Mouse (Mus musculus) kidney, postnatal 36 days (tissue): ENCODE results near the gene Mark4.

Experiments
- DNase-seq, 2 experiments: peaks; one replicate each; pipeline ENCODE4 v3.0.0; 2021 to 2022; ENCODE audit warnings: mixed read lengths in 2 of 2

Gene Mark4

DNA sequence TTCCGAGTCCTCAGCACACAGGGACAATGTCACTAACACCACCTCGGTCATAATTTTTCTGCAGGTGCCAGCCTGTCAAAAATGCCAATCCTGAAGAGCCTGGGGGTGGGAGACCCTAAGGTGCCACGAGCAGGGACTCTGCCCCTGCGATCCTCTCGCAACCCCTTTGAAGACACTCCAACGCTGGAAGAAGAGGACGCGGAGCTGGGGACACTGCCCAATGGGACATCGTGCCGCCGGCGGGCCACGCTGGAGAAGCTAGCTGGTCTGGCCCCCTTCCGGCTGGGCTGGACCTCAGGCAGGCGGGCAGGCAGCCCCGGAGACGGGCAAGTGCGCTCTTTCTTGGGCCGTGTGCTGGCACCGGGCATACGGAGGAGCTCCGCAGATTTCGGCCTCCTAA lies 10.8 kb upstream of the Mark4 start:
- DNase-seq = peak in 1 of 2 experiments; percentile 34

DNA sequence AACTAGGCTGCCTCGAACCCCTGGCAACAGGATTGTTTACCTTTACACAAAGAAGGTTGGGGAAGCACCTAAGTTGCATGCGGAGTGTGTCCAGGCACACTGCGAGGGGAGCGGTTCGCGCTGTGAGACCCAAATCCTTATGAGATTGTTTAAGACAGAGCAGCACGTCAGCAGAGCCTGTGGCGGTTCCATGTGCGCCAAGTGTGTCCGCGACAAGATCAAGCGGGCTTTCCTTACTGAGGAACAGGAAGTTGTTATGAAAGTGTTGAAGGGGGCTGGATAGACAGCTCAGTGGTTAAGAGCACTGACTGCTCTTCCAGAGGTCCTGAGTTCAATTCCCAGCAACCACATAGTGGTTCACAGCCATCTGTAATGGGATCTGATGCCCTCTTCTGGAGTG lies 9.7 kb upstream of the Mark4 start:
- DNase-seq = no peak

DNA sequence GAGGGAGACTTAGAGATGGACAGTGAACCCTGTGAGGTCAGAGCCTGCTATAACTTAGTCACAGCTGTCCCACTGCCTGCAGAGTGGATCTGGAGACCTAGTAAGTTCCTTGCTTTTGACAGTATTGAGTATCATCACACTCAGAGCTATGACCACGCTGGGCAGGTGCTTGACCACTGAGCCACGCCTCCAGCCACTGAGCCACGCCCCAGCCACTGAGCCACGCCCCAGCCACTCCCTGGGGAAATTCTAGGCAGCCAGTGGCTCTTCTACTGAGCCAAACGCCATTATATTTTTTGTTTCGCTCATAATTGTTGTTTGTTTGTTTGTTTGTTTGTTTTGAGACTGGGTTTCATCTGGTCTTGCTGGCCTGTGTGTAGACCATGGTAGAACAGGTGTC lies 9.0 kb upstream of the Mark4 start:
- peak; percentile 57 to 77 for DNase-seq

DNA sequence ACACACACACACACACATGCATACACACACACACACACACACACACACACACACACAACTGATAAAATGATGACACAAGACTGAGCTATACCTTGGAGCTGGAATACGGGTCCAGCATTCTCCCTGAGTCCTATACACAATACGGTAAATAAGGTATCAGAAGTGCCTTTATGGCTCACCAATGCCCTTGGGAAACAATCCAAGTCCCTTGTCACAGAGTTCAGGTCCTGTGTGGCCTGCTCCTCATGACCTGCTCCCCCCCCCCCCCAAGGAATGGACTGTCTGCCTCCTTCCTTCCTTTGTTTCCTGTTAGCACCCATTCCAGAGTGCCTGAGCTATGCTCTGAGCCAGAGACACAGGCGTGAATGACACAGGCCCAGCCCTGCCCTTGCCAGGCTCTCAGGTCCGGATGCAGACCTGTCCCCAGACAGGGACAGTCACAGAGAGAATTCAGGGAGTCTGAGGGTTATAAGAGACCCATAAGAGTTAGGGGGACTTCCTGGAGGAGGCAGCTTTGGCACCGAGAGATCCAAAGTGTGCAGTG lies 8.1 kb upstream of the Mark4 start:
- peak; percentile 58 to 75 for DNase-seq

DNA sequence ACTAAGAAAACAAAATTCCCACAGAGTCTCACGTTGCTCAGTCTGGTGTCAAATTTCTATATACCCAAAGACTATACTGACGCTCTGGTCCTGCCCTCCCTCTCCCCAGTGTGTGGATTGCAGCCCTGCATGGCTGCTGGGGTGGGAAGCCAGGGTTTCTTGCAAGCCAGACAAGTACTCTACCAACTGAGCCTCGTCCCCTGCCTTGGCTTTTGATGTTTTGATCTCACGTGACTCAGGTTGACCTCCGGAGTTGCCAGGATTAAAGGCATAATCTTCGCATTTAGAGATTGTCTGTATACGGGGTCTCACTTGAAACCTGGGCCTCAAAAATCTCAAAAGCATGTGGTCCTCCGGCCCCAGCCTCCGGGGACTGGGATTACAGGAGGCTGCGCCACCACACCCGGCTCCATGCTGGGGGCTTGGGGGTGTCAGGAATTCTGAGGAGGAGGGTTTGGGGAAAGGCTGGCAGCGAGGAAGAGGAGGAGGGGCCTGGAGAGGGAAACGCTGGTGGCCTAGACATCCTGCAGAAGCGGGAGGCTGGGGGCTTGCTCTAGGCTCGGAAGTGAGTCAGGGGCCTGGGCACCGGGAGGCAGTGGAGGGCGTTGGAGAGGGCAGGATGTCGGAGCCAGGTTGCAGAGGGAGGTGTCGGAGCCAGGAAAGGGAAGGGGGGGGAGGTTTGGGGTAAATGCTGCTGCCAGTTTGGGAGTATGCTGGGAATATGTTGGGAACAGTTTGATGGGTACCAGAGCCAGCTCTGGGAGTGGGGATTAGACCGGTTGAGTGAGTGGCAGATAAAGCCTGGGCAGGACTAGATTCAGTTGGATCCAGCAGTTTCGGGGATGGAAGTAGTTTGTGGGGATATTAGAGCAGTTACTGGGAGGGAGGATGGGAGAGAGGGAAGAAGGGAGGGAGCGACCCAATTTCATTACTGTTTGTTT lies 6.0 kb upstream of the Mark4 start:
- peak; percentile 42 to 47 for DNase-seq

DNA sequence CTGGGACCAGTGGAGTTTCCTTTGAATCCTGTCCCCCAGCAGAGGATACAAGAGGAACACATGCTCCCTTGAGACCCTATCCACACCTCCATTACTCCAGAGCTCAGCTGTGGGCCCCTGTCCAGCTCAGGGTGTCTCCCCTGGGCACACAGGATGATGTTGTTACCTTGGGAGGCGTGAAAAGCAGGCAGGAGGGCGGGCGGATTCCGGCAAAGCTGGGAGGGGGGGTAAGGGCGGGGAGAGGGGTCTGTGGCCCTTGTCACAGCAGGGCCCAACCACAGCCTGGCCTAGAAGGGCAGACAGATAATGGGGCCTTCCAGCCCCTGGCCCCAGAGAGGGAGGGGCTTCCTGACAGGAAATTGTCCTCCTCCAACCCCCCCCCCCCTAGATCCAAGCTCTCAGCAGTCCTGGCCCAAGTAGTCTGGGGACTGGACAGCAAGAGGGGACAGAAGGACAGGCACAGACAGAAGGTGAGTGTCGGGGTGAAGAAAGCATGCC lies 4.3 kb upstream of the Mark4 start, which contains the start of gene Exoc3l2:
Gene Exoc3l2 (plus strand): TSS at position 448 of the 498 bp plus-strand sequence.
- peak; percentile 58 to 64 for DNase-seq

DNA sequence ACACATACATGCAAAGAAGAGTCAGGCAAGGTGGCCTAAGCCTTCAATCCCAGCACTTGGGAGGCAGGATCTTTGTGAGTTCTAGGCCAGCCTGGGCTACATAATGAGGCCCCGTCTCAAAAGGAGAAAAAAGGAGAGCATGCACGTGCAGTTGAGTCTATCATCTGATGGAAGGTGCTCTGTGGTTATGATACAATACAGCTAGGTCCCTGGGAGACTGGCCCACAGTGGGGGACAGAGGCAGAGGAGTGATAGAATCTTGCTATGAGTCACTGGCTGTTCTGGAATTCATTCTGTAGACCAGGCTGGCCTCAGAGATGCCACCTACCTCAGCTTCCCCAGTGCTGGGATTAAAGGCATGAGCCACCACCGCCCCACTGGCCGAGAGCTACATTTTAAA lies 3.8 kb upstream of the Mark4 start:
- DNase-seq = no peak

DNA sequence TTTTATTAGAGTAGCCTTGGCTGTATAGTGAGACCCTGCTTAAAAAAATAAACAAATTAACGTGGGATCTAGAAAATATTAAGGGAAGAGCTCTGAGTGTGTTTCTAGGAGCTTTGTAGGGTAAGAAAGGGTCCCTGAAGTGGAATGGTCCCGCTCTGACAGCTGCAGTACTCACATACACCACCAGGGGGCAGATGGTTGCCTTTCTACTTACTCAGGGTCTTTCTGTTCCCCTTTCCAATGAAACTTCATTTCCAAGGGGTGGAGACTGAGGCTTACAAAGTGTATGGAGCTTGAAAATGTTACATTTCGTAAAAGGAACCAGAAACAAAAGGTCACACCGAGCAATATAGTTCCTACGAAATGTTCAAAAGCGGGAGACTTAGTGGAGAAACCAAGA lies 2.9 kb upstream of the Mark4 start:
- DNase-seq = peak; percentile 81 to 90

DNA sequence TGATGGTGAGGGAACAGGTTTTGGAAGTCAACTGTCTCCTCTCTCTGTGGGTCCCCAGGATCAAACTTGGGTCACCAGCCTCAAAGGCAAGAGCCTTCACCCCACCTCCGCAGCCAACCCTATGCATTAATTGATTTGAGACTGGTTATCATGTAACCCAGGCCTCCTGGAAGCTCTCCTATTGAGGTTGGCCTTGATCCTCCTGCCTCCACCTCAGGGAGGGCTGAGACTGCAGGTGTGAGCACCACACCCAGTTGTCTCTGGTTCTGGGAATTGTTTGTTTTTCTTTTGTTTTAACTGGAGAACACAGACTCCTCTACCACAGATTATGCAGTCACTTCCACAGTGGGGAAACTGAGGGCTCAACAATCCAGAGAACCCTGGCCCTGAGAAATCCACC lies 1.9 kb upstream of the Mark4 start:
- DNase-seq = no peak

DNA sequence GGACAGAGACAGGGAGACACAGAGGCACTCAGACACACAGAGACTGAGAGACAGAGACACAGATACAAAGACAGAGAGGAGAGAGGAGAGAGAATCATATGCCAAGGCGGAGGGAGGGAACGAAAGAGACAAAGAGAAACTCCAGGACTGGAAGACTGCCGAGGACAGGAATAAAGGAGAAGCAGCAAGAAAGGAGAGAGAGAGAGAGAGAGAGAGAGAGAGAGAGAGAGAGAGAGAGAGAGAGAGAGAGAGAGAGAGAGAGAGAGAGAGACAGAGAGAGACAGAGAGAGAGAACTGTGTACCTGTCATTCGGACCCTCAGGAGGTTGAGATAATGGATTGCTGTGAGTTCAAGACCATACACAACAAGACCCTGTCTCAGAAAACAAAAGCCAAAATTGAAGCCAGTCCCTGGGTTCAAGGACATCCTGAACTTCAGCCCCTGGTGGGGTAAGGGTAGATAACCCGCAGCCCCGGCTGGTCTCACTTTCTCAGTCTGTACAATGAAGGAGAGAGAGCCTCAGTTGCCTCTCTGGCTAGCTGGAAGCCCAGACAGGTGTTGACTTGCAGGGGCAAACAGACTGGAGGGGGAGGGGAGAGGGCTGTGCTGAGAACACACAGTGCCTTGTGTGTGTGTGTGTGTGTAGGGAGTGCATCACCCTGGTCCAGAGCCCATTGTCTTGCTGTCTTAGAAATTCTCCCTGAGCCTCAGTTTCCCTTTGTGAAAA lies 686 bp upstream of the Mark4 start:
- no peak for DNase-seq

DNA sequence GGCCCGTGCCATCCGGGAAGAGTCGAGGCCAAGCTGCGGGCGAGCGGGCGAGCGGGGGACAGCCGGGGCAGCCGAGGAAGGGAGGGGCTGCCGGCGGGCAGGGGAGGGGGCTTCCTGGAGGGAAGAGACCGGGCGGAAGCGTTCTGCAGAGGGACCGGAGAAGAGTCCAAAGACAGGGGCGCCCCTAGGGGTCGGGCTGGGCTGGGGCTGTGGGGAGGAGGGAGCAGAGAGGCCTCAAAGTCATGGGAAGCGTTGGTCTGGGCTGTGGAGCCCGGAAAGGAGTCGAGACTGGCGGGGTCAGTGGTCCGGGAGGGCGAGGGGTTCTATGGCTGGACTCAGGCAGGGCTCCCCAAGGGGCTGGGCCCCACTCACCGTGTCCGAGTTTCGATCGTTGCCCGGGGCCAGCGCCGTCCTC lies 542 bp downstream of the Mark4 start:
- DNase-seq = peak; percentile 54 to 79

DNA sequence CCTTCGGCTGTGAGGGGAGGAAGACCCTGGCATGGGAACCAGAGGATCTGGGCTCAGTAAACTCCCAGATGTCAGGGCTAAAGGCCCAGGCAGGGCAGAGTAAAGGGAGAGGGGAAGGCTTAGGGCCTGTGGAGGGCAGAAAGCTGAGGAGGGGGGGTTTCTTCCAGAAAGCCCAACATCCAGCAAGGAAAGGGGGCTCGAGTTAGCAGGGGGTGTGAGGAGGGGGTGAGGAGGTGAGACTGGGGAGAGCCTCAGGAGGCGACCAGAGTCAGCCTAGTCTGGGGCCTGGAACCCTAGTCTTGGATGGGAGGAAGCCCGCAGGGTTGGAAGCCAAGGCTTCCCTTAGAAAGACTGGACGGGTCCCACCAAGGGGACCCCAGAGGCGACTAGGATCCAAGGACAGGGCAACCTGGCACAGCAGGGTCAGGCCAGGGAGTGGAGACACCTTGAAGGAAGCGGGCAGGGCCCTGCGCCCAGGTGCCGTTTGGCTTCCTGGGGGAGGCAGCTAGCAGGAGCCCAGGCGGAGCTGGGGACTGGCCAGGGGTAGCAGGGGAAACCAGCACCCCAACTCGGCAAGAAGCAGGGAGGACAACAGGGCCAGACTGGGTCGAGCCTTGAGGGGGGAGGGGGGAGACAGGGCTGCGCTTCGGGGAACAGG lies 1.1 kb downstream of the Mark4 start:
- DNase-seq = no peak

DNA sequence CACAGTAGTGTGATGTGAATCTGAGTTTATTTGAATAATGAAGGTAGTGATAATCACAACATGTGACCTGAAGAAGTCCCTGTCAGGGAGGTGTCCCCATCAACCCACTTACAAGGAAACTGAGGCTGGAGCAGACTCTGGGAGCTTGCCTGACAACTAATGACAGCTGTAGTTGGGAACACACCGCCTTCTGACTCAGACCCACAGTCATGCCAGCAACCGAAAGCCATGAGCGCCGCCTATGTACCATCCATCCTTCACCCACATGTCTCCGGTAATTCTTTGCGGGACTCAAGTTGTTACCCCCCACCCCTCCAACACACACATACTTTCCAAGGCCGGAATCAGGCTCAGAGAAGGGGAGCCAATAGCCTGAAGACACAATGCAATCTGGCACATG lies 2.0 kb downstream of the Mark4 start:
- no peak for DNase-seq

DNA sequence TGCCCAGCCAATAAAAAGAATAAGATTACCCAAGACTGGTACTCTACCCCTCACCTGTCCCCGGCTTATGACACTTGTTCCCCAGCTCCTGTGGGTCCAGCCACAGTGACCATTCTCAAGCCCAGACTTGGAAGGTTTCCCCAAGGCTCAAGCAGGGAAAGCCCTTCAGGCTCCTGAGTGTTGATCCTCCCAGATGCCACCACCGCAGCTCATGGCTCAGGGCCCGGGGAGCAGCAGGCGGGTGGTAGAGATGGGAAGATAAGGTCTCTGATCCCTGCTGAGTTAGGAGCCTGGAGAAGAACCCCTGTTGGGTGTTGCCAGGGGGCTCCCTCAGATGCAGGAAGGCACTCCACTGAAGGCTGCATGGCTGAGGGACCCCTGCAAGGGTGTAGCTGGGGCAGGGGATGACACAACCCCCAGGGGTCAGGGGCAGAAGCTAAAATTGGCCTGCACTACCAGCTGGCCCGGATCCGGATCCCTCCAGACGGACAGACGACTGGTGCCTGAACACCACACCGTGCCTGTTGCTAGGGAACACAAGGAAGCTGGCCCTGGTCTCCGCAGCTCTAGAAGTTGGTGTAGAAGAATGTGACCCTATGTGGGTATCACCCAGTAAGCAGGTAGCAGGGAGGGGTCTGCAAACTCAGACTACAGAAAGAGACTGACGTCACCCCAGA lies 2.7 kb downstream of the Mark4 start:
- DNase-seq = no peak

DNA sequence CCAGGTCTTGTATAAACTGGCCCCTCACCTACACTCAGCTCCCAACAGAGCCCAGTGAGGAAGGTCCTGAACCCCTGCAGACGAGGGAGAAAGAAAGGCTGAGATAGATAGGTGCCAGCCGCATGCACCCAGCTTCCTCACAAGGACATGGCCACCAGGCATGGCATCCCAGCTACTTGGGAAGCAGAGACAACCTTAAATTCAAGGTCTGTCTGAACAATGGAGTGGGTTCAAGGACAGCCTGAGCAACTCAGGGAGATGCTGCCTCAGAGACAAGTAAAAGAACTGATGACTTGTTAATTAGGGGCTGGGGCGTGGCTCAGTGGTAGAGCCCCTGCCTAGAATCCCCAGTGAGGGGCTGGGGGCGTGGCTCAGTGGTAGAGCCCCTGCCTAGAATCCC lies 3.4 kb downstream of the Mark4 start:
- DNase-seq = no peak

DNA sequence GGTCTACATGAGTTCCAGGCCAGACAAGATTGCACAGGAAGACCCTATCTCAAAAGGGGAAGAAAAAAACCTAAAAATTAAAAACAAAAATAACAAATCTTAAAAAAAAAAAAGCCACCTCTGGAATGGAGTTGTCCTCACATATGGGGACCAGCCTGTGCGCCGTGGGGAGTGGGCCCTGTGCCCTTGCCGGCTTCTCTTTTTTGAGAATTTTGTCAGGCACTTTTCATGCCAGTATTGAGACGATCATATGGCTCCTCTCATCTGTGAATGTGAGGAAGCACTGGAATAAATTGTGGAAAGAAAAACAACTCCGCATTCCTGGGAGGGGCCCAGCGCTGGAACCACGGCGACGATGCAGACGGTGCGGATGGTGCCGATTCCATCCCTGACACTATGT lies 9.5 kb downstream of the Mark4 start:
- DNase-seq = no peak

DNA sequence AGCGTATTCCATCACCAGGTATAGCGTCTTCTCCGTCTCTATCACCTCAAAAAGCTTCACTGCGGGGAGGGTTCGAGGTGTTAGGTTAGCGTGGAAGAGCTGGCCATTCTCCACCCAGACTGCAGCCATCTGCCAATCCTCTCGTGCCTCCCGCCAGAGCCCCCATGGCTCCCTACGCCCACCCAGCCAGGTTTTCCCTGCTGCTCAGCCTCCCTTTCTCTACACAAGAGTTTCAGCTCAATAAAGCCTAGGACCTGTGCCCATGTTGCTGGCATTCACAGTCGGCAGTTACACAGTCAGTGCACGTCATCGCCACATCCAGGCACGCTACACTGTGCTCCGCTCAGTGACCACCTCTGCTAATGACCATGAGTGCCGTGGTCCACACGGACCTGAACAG lies 10.9 kb downstream of the Mark4 start:
- DNase-seq = no peak

DNA sequence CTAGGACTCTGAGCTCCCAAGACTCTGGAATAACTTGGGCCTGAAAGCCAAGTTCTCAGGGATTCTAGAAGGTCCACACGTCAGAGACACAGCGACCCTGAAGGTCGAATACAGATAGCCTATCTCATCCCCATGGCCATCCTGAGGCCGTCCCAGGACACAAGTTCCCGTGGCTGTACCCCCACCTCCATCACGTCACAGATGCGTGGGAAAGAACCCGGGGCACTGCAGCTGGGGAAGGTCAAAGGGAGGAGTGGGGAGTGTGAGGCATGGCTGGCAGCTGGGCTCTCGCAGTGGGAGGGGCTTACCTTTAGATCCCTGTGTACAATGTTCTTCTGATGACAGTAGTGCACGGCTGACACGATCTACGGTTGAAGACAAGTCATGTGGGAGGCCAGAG lies 13.8 kb downstream of the Mark4 start:
- no peak for DNase-seq

DNA sequence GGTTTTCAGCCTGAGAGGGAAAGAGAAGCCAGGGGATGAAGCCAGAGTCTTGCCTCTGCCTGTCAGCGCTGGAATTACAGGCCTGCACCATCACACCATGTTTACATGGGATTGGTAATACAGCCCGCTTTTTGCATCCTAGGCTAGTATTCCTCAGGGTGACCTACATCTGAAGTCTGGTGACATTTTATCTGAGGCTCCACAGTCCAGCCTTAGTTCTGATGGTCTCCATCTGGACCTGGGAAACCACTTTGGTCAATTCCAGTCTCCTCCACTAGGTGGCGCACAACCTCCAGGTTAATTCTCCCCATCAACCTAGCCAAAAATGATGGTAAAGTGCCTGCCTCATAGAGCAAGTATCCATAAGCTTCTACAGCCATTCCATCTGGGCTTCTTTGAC lies 15.3 kb downstream of the Mark4 start:
- DNase-seq = peak; percentile 76 to 93

DNA sequence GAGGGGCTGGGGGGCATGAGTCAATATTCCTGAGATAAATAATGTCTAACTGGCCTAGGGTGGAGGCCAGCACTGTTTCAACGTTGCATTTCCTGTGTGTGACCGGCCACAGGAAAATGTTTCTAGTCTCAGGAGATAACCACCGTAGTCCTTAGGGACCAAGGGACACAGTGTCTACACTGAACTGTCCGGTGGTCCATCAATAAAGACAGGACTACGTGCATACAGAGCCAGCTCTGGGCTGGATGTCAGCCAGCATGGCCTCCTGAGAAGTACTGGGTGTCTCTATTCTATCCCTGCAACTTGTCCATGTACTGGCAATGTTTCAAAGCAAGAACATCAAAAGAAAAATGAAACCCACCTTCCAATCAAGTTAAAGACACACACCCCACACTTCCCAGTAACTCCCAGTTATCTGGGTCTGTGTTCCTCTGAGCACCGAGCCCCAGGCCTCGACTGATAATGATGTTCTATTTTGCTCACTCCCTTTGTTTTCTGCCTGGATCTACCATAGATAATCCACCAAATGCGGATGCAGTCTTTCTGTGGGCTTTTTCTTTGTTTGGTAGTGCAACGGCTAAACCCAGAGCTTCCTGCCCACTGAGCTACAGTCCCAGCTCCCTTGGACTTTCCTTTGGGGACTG lies 17.1 kb downstream of the Mark4 start:
- DNase-seq = peak; percentile 60 to 65

DNA sequence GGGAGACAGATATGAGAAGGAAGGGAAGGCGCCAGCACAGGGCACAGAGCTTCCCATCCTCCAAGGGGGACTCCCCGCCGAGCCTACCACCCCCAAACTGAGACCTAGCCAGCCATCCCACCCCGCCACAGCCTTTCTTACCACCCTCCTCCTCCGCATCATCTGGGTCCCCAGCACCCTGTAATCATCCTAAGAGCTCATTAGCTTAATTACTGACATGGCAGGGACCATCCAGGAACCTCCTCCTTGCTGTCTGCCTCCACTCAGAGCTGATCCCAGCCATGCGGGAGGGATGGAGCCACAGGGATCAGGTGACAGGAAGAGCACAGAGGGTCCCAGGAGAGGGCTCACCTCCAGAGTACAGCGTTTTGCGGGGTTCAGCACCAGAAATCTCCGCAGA lies 21.6 kb downstream of the Mark4 start:
- DNase-seq = no peak

DNA sequence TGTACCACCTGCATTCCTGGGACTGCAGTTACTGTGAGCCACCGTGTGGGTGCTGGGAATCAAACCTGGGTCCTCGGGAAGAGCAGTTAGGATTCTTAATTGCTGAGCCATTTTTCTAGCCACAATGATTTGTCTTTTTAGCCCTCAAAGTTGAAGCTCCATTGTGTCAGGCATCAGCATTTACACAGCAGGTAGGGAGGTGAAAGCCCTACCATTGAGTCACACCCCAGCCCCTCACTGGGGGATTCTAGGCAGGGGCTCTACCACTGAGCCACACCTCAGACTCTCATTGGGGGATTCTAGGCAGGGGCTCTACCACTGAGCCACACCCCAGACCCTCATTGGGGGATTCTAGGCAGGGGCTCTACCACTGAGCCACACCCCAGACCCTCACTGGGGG lies 22.3 kb downstream of the Mark4 start:
- DNase-seq = no peak
